Mouse (Mus musculus) embryonic stem cell, embryonic (primary cell): ENCODE measurements at regions not wholly inside any gene's neighbourhood (a gene's known extent, or its start where the extent isn't known, plus 50 kb on each side); places are given as distances from the start of the nearest gene placed in this dataset.
"Not testable (repeated sequence)": the region's sequence is repeated elsewhere in the genome, so short reads cannot be mapped to it uniquely, and the experiment has no call there.

Source experiments
- CTCF ChIA-PET, 4 experiments: fragments of 300-600 bp in 2 of 4; fragments of 350-600 bp in 2 of 4; sonication (Branson Sonifier 250); formaldehyde crosslinking; loops; one replicate each; lab custom pipeline; 2022; ENCODE audit warnings: inconsistent platforms in 2 of 4; lab: Charles Lee
- POLR2A ChIA-PET, 4 experiments: fragments of 300-600 bp in 2 of 4; fragments of 350-600 bp in 2 of 4; sonication (Branson Sonifier 250); formaldehyde crosslinking; loops; one replicate each; lab custom pipeline; 2022; ENCODE audit warnings: antibody characterized with exemption in 4 of 4, inconsistent platforms in 1 of 4; lab: Charles Lee

DNA sequence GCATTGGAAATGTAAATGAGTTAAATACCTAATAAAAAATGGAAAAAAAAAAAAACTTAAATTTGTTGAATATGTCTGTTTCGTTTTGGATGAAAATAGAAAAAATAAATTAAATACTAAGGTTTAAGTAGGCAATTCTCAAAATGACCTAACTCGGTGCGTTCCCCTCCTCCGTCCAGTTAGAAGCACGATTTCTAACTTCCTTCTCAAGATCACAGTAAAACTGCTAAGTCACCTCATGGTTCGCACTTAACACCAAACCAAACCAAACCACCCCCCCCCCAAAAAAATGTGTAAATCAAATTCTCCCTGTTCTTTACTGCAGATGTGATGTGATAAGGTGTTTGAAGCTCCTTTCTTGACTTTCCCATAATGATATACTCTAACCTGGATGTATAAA lies 296.8 kb downstream of the Rprm start:
- POLR2A ChIA-PET, CTCF ChIA-PET: not testable (repeated sequence)

DNA sequence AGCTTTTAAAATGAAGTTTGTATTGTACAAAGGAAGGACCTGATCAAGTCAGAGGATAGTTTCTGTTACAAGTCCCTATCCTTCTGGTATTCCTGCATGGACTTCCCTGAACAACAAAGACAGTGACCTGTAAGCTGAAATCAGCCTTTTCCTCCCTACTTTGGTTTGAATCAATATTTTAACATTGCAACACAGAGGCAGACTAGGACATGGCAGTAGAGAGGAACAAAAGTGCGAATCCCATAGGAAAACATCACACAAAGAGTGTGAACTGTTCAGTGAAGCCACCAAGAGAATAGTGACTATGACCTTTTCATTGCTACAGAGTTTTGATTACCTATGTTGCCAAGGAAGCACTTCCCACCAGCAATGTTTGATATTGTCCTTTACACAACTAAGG lies 288.7 kb downstream of the Rprm start:
- ChIA-PET POLR2A (no interaction called here), CTCF (interaction anchor here in 1 of 4 experiments (1.1 kb wide), 1 partner anchor 289 kb away, joined by 3 read pairs; the partner anchor contains the start of gene Rprm)

- CTCF ChIA-PET: no interaction called here
- POLR2A ChIA-PET: no interaction called here
Observed at GRCm38 (mm10) chr2:53803666-53804065, 281.7 kb downstream of the Rprm start.

DNA sequence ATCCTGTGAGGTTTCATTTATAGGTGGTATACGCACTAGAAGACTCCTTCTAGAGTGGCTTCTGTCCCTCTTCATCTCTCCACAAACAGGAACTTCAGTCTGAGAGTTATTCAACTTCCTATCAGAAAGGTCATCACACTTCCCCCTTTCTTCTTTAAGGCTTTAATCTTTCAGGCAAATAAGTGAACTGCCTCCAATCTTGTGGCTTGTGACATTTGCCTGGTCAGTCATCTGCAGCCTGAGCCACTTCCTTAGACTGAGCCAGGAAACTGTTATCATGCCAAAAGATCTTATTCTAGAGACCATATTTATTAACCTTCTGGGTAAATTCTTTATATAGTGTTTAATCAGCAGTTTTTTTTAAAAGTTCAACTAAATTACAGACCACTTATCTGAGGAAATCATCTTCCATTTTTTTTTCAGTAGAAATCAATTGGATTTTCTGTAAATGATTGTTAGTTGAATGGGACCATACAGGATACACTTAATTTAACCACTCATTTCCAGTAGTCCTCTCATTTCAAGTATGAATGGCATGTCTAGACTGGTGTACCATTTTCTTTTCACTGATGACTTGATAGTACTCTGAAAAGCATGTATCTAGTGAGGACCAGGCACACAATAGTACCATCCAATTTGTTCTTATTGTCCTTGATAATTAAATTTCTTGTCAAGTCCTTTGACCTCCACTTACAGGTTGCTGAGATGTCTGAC lies 234.4 kb downstream of the Rprm start:
- POLR2A ChIA-PET: no interaction called here
- CTCF ChIA-PET: no interaction called here
